Mouse (Mus musculus): ENCODE measurements around the gene Slc9a3r1. TPM values are rescaled to one million over a fixed set of nuclear protein-coding genes. Genes with fewer than 3 reads are reported as not detected.

Gene Slc9a3r1
- polyA plus RNA-seq (2014; fragmentation: Nextera tagmentation; extraction: Ambion mirVana): 39.4 and 48.4 TPM in 2 replicates

DNA sequence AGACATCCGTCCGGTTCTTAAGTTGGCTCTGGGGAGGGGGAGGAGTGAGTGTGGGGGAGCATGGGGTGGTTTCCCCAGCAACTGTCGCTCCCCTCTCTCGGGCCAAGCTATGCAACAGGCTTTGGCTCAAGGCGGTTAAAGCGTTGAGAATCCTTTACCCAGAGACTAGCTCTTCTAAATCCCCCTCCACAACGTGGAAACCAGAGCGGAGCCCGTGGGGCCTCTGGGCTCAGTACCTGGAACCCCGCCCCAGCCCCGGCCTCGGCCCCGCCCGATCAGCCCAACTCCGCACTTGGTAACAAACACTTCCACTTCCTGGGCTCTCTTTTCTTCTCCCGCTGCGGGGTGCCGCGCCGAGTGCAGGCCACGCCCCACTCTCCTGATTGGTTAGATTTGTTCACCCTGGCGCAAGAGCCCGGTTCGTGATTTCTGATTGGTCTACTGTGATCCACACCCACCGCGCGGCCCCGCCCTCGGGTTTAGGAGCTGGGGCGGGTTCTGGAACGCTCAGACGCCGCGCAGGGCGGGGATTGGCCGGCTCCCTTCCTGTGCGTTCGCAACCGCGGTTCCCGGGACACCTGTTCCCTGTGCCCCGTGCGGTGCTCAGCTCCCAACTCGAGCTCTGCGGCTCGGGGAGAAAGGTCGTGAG, at the start of gene Slc9a3r1:
Gene Slc9a3r1, plus strand, starts transcription at position 510 of the 649 bp plus-strand sequence.
- peak; percentile 98 for ATAC-seq

DNA sequence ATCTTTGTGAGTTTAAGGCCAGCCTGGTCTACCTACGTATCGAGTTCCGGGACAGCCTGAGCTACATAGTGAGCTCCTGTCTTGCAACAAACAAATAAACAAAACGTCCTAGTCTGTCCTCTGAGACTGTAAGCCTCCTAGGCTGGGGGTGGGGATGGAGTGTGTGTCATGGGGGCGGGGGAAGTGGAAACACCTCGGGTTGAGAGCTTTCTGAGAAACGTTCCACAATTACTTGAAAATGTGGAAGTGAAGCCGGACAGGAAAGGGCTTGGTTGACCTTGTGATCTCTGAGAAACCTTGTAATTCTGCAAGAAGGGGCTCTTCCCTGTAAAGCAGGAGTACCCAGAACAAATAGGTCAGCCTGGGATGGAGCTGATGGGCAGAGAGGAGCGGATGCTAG, 43.7 kb upstream of the Slc9a3r1 start:
- H3K9me3 ChIP-seq (replicated peaks; ENCODE audit: control insufficient read depth, low read length): no peaks in the 10 kb centered on the region
- no peak overlapping the region for H3K4me2 ChIP-seq (ENCODE audit: low read length)
- H3K27me3 ChIP-seq (replicated peaks; ENCODE audit: control insufficient read depth, insufficient read depth, low read length): no peaks in the 10 kb centered on the region
- no peaks in the 10 kb centered on the region for H3K4me1 ChIP-seq (ENCODE audit: control insufficient read depth, insufficient read depth, low read length)
- H3K36me3 ChIP-seq (ENCODE audit: control insufficient read depth, insufficient read depth, low read length): no peaks in the 10 kb centered on the region
- H3K4me3 ChIP-seq (ENCODE audit: low read depth, low read length): no peak overlapping the region
- 84% methylated on average over 9 of the region's 9 CpGs for WGBS
- ATAC-seq (no peak), DNase-seq (ENCODE audit: low spot score) (no peak)
- no peak overlapping the region for H3K27ac ChIP-seq (ENCODE audit: low read depth, low read length)
- no peak overlapping the region for H3K9ac ChIP-seq (ENCODE audit: low read length)

More for the DNA sequence above, at the start of gene Slc9a3r1:
- H3K4me3 ChIP-seq (ENCODE audit: low read depth, low read length): peak within 1 kb of the TSS; percentile 52
- H3K9ac ChIP-seq (ENCODE audit: low read length): peak within 1 kb of the TSS; percentile 58
- WGBS: under 1% methylated on average over 47 of the region's 47 CpGs
- H3K4me1 ChIP-seq (ENCODE audit: control insufficient read depth, insufficient read depth, low read length): peaks cover 12% of the 10 kb centered on the region; the same call in 1 of the 2 replicates
- H3K9me3 ChIP-seq (replicated peaks; ENCODE audit: control insufficient read depth, low read length): no peaks in the 10 kb centered on the region
- peak; percentile 98 for DNase-seq (ENCODE audit: low spot score)
- H3K4me2 ChIP-seq (ENCODE audit: low read length): peak within 1 kb of the TSS; percentile 80
- no peaks in the 10 kb centered on the region for H3K36me3 ChIP-seq (ENCODE audit: control insufficient read depth, insufficient read depth, low read length)
- no peak within 1 kb of the TSS for H3K27ac ChIP-seq (ENCODE audit: low read depth, low read length)
- H3K27me3 ChIP-seq (replicated peaks; ENCODE audit: control insufficient read depth, insufficient read depth, low read length): peaks cover 16% of the 10 kb centered on the region

DNA sequence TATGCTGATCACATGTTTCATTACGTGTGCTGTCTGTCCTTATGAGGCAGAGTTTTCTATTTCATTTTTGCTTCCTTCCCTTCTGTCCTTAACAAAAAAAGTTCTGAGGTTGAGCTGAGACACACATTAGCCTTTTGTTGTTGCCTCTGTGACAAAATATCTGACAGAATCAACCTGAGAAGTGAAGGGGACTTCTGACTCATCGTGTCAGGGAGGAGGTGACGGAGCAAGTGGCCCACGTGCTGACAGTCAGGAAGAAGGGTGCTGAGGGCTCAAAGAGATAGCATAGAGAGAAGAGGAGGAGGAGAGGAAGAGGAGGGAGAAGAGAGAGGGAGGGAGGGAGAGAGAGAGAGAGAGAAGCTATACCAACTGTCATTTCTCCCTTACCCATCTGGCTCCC, 34.7 kb upstream of the Slc9a3r1 start:
- H3K4me1 ChIP-seq (ENCODE audit: control insufficient read depth, insufficient read depth, low read length): no peaks in the 10 kb centered on the region
- H3K4me2 ChIP-seq (ENCODE audit: low read length): no peak overlapping the region
- H3K9me3 ChIP-seq (replicated peaks; ENCODE audit: control insufficient read depth, low read length): no peaks in the 10 kb centered on the region
- 80% methylated on average over 4 of the region's 4 CpGs for WGBS
- no peak for ATAC-seq
- H3K4me3 ChIP-seq (ENCODE audit: low read depth, low read length): no peak overlapping the region
- no peak for DNase-seq (ENCODE audit: low spot score)
- H3K27me3 ChIP-seq (replicated peaks; ENCODE audit: control insufficient read depth, insufficient read depth, low read length): no peaks in the 10 kb centered on the region
- H3K9ac ChIP-seq (ENCODE audit: low read length): no peak overlapping the region
- no peak overlapping the region for H3K27ac ChIP-seq (ENCODE audit: low read depth, low read length)
- no peaks in the 10 kb centered on the region for H3K36me3 ChIP-seq (ENCODE audit: control insufficient read depth, insufficient read depth, low read length)

DNA sequence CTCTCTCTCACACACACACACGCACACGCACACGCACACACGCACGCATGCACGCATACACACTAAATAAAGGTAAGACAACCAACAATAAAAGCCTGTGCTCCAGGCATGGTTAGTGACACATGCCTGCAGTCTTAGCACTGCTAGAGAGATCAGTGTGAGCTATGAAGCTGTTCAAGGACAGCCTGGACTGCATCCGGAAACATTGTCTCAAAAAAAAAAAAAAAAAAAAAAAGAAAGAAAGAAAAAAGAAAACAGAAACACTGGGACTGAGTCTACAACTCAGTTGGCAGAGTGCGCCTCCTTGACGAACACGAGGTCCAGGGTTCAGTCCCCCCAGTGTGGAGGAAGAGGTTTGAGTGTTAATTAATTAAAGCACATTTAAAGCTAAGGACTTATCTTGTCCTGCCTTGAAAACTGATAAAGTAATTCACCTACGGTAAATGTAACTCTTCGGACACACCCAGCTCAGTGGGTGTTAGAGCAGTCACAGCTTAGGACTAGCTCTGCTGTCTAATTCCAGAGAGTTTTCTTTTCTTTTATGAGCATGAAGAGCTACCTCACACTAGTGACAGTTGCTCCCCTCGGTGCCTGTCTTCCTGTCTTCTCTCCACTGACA, 33.5 kb upstream of the Slc9a3r1 start:
- no peaks in the 10 kb centered on the region for H3K4me1 ChIP-seq (ENCODE audit: control insufficient read depth, insufficient read depth, low read length)
- H3K9ac ChIP-seq (ENCODE audit: low read length): no peak overlapping the region
- no peaks in the 10 kb centered on the region for H3K9me3 ChIP-seq (replicated peaks; ENCODE audit: control insufficient read depth, low read length)
- ATAC-seq (no peak), DNase-seq (ENCODE audit: low spot score) (no peak)
- no peaks in the 10 kb centered on the region for H3K36me3 ChIP-seq (ENCODE audit: control insufficient read depth, insufficient read depth, low read length)
- no peaks in the 10 kb centered on the region for H3K27me3 ChIP-seq (replicated peaks; ENCODE audit: control insufficient read depth, insufficient read depth, low read length)
- WGBS: 92% methylated on average over 13 of the region's 13 CpGs
- H3K4me3 ChIP-seq (ENCODE audit: low read depth, low read length): no peak overlapping the region
- H3K4me2 ChIP-seq (ENCODE audit: low read length): no peak overlapping the region
- no peak overlapping the region for H3K27ac ChIP-seq (ENCODE audit: low read depth, low read length)

DNA sequence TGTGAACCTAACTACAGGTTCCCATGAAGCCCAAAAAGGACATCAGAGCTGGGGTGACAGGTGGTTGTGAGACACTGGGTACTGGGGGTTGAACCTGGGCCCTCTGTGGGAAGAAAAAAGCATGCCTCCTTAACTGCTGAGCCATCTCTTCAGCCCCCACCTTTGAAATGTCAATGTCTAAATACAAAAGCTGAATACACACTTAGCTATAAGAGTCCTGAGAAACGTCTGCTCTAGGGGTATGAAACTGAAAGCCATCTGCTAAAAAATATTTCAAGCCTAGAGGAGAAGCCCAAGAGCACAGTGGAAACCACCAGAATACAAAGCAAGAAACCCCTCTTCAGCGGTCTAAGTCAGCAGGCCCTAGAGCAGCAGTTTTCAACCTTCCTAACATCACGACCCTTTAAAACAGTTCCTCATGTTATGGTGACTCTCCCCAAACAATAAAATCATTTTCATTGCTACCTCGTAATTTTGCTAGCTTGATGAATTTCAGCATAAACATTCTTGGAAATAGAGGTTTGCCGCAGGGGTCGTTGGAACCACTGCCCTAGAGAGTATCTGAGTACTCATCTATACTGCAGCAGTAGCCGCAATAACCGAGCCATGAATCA, 31.3 kb upstream of the Slc9a3r1 start:
- Histone ChIP-seq H3K4me1 (ENCODE audit: control insufficient read depth, insufficient read depth, low read length) (no peaks in the 10 kb centered on the region), H3K4me2 (ENCODE audit: low read length) (no peak overlapping the region), H3K36me3 (ENCODE audit: control insufficient read depth, insufficient read depth, low read length) (no peaks in the 10 kb centered on the region), H3K9ac (ENCODE audit: low read length) (no peak overlapping the region), H3K27me3 (replicated peaks; ENCODE audit: control insufficient read depth, insufficient read depth, low read length) (no peaks in the 10 kb centered on the region), H3K9me3 (replicated peaks; ENCODE audit: control insufficient read depth, low read length) (no peaks in the 10 kb centered on the region), H3K27ac (ENCODE audit: low read depth, low read length) (no peak overlapping the region), H3K4me3 (ENCODE audit: low read depth, low read length) (no peak overlapping the region)
- 85% methylated on average over 8 of the region's 8 CpGs for WGBS
- DNase-seq (ENCODE audit: low spot score) (no peak), ATAC-seq (no peak)

DNA sequence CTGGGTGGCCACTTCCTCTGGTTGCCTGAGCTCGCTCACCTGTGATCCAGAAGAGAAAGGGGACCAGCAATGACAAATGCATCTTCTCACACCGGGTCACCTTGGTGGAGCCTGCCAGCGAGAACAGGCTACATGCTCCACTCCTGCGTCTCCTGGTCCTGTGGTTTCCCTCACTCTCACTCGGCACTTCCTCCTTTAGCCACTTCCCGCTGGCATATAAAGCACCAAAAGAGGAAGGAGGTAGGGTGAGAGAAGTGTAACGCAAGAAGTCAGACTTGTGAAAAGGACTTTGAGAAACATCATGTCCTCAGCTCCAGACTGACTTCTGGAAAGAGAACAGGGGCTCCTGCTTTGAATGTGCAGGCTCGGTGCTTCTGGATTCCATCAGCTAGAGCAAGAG, 29.3 kb upstream of the Slc9a3r1 start, which contains the start of gene Cd300lf:
Gene Cd300lf, minus strand, starts transcription at position 193 of the 400 bp plus-strand sequence.
- Histone ChIP-seq H3K4me1 (ENCODE audit: control insufficient read depth, insufficient read depth, low read length) (no peaks in the 10 kb centered on the region), H3K27me3 (replicated peaks; ENCODE audit: control insufficient read depth, insufficient read depth, low read length) (no peaks in the 10 kb centered on the region), H3K27ac (ENCODE audit: low read depth, low read length) (no peak within 1 kb of the TSS), H3K4me2 (ENCODE audit: low read length) (no peak within 1 kb of the TSS), H3K9me3 (replicated peaks; ENCODE audit: control insufficient read depth, low read length) (no peaks in the 10 kb centered on the region), H3K9ac (ENCODE audit: low read length) (no peak within 1 kb of the TSS), H3K4me3 (ENCODE audit: low read depth, low read length) (no peak within 1 kb of the TSS), H3K36me3 (ENCODE audit: control insufficient read depth, insufficient read depth, low read length) (no peaks in the 10 kb centered on the region)
- DNase-seq (ENCODE audit: low spot score) (no peak), ATAC-seq (no peak)
- 87% methylated on average over 8 of the region's 8 CpGs for WGBS

DNA sequence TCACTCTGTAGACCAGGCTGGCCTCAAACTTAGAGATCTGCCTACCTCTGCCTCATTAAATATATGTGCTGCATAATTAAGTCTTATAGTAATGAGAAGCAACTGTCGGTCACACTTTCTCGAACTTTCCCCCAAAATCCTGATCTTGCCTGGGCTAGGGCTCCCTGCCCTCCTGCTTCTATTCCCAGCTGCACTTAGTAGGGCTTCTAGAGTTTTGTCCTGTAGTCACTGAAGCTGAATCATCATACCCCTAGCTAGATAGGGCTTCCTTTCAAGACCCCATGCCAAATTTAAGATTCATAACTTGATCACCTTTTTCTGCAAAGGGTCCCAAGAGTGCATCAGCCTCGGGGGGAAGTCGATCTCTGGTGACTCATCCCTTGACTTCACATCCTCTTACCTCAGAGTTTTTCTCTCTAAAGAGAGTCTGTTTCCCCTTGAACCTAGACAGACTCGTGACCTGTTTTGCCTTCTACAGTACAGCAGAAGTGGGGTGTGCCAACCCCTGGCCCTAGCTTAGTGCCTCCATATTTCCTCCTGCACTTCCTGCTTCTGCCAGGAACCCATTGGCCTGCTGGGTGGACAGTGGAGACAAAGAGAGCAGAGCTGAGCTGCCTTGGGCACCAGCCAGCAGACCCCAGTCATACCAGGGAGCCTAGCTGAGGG, 24.4 kb upstream of the Slc9a3r1 start:
- Histone ChIP-seq H3K27ac (ENCODE audit: low read depth, low read length) (no peak overlapping the region), H3K4me1 (ENCODE audit: control insufficient read depth, insufficient read depth, low read length) (no peaks in the 10 kb centered on the region), H3K4me2 (ENCODE audit: low read length) (no peak overlapping the region), H3K9me3 (replicated peaks; ENCODE audit: control insufficient read depth, low read length) (no peaks in the 10 kb centered on the region), H3K4me3 (ENCODE audit: low read depth, low read length) (no peak overlapping the region), H3K27me3 (replicated peaks; ENCODE audit: control insufficient read depth, insufficient read depth, low read length) (no peaks in the 10 kb centered on the region), H3K9ac (ENCODE audit: low read length) (no peak overlapping the region), H3K36me3 (ENCODE audit: control insufficient read depth, insufficient read depth, low read length) (no peaks in the 10 kb centered on the region)
- WGBS: 87% methylated on average over 5 of the region's 5 CpGs
- no peak for ATAC-seq
- DNase-seq (ENCODE audit: low spot score): no peak

DNA sequence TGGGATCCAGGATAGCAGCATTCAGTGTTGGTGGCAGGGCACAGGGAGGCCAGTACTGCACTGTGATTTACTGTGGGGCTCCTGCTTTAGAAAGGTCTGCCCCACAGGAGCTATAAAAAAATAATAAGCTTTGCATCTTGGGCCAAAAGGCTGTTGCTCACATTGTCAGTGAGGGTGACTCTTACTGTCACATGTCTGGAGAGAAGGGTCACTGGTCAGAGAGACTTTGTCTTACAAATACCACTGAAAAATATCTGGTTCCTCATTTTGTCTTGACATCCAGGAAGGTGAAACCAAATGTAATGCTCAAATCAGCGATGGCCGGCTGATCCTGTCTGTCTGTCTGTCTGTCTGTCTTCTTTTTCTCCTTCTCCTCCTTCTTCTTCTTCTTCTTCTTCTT, 21.2 kb upstream of the Slc9a3r1 start:
- WGBS: 87% methylated on average over 2 of the region's 2 CpGs
- H3K9ac ChIP-seq (ENCODE audit: low read length): no peak overlapping the region
- DNase-seq (ENCODE audit: low spot score): no peak
- no peaks in the 10 kb centered on the region for H3K9me3 ChIP-seq (replicated peaks; ENCODE audit: control insufficient read depth, low read length)
- no peaks in the 10 kb centered on the region for H3K36me3 ChIP-seq (ENCODE audit: control insufficient read depth, insufficient read depth, low read length)
- no peak overlapping the region for H3K4me2 ChIP-seq (ENCODE audit: low read length)
- H3K4me3 ChIP-seq (ENCODE audit: low read depth, low read length): no peak overlapping the region
- no peak for ATAC-seq
- no peak overlapping the region for H3K27ac ChIP-seq (ENCODE audit: low read depth, low read length)
- H3K27me3 ChIP-seq (replicated peaks; ENCODE audit: control insufficient read depth, insufficient read depth, low read length): no peaks in the 10 kb centered on the region
- no peaks in the 10 kb centered on the region for H3K4me1 ChIP-seq (ENCODE audit: control insufficient read depth, insufficient read depth, low read length)

Data from forebrain, embryonic 14.5 days (tissue).